Mouse (Mus musculus) ovary, adult 10 weeks (tissue): ENCODE results near the gene Ankrd6. TPM values are rescaled to one million over a fixed set of nuclear protein-coding genes. Genes with fewer than 3 reads are reported as not detected.

ENCODE experiments used
- polyA plus RNA-seq: library from polyadenylated mRNA; stranded (reverse); fragments of 350-450 nt; fragmentation: Illumina TruSeq; extraction: RNeasy Lipid Tissue Mini Kit (QIAGEN cat#74804); gene quantifications from one replicate; pipeline ENCODE4 v1.2.3, GENCODE M21; 2014

Gene Ankrd6
- polyA plus RNA-seq, result 9.6 TPM

GRCm38 (mm10) chr4:32950356-32951034 lies at the start of gene Ankrd6:
Ankrd6 (minus strand) TSS chr4:32950841.

DNA sequence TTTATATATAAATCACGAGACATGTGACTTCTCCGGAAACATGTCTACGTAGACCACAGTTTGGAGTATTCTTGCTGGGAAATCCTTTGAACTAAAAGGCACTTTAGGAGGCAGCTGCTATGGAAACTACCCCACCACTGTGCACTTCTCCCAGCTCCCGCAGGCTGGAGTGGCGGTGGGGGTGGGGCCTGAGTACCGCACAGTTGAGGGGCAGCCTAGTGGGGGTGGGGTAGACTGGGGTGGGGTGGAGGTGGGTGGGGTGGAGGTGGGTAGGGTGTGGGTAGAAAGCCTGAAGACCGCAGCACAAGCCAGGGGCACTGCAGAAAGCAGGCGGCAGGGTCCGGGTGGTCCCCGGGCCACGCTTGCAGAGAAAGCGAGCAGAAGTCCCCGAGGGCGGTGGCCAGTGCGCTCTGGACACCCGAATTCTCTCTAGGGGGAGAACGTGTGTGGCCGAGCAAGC lies 32.1 kb upstream of the Ankrd6 start, which contains the start of gene Rragd:
Gene Rragd (plus strand): TSS at position 322 of the 460 bp plus-strand sequence.

DNA sequence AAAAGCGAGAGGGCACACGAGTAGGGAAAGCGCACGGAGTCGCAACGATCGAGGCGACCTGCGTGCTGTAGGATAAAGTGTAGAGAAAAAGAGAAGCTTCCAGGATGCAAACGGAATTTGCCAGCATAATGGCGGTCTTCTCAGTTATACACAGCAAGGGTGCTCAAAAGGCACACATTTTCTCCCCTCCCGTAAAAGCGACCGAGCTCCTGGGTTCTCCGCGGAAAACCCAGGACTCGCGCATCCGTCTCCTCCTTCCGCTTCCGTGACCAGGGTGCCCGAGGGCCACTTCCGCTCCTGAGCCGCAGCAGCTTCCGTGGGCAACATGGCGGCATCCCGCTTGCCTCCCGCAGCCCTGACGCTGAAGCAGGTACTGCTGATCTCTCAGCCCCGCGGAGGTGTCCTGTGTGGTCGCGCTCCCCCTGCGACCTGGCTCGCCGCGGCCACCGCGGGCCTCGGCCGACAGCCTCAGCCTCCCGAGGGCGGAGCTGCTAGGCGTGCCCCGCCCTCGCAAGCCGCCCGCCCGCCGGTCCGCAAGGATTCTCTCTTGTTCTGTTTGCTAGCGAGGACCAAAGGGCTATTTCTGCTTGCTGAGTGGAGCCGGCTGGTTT lies 150.6 kb downstream of the Ankrd6 start, which contains the start of gene Lyrm2:
Gene Lyrm2 (plus strand): TSS at position 288 of the 611 bp plus-strand sequence.

Other genes with a start within 250 kb of the Ankrd6 start
- 103 TPM for gene Lyrm2, start 150.6 kb downstream of the Ankrd6 start, polyA plus RNA-seq
- gene Rragd, start 32.2 kb upstream of the Ankrd6 start, polyA plus RNA-seq, result 28.7 TPM
- 139 TPM for gene Ube2j1, start 80.6 kb upstream of the Ankrd6 start, polyA plus RNA-seq
- not detected for gene Gabrr2, start 112.2 kb upstream of the Ankrd6 start, polyA plus RNA-seq
- not detected for gene Gabrr1, start 181.7 kb upstream of the Ankrd6 start, polyA plus RNA-seq
- gene Pm20d2, start 238.9 kb upstream of the Ankrd6 start, polyA plus RNA-seq, result 8.0 TPM